Mouse (Mus musculus) bone marrow macrophage, adult 2 months (primary cell): ENCODE results near the gene Ablim1. TPM values are rescaled to one million over a fixed set of nuclear protein-coding genes. Genes with fewer than 3 reads are reported as not detected.

Source experiments
- H3K27ac ChIP-seq: 2 replicates; pipeline ENCODE4 v1.5.1; 2012; ENCODE audit warnings: low read depth, low read length; ENCODE audit not compliant: insufficient read depth
- H3K4me1 ChIP-seq: 2 replicates; pipeline ENCODE4 v1.6.1; 2012; ENCODE audit warnings: low read length; ENCODE audit not compliant: control insufficient read depth, insufficient read depth
- H3K4me3 ChIP-seq: 2 replicates; pipeline ENCODE4 v1.5.1; 2012; ENCODE audit warnings: mild to moderate bottlenecking, low read length, moderate library complexity; ENCODE audit not compliant: insufficient read depth
- CTCF ChIP-seq: IDR thresholded peaks from 2 replicates; pipeline ENCODE4 v1.5.1; 2012; ENCODE audit warnings: low read depth, mild to moderate bottlenecking, low read length, moderate library complexity
- POLR2A ChIP-seq: IDR thresholded peaks from 2 replicates; pipeline ENCODE4 v1.6.1; 2012; ENCODE audit warnings: mild to moderate bottlenecking, low read depth, low read length, borderline replicate concordance
- polyA plus RNA-seq: library from polyadenylated mRNA; stranded (reverse); fragments of >200 nt; gene quantifications from 2 replicates; pipeline ENCODE4 v1.2.4, GENCODE M21; 2012; ENCODE audit not compliant: missing spikeins, insufficient read depth, insufficient read length

Ablim1 gene
- polyA plus RNA-seq, result 0.25 TPM in 1 of 2 replicates, not detected in the other

DNA sequence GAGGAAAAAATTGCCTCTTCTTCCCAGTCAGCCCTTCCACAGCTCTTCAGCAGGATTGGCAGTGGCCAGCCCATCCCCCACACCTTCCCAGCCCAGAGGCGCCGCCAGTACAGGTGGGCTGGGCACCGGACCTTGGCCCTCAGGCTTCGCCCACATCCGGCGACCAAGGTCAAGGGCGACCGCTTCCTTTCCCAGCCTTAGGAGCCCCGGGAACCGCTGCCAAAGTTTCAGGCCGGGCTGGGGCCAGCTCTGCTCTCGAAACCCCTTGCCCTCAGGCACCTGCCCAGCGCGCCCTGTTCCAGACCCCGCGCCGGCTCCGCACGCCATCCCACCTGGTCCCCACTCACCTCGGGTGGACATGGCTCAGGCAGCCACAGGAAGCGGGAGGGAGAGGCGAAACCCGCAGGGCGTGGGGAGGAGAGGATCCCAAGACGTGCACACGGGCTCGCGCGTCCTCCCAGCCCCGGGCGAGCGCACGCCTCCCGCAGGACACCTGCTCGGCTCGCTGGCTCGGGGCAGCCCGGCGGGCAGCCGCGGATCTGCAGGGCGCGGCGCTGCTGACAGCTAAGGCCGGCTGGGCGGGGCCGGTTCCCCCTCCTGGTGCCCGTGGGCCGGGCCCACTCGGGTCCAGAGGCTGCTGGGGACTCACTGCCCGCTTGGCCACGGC, at the start of gene Ablim1:
Gene Ablim1 (minus strand): TSS at position 574 of the 667 bp plus-strand sequence.
- no peaks in the 10 kb centered on the region for H3K4me1 ChIP-seq
- H3K4me3 ChIP-seq, result peak within 1 kb of the TSS; percentile 15
- no peak within 1 kb of the TSS for H3K27ac ChIP-seq
- no peak for TF ChIP-seq POLR2A

DNA sequence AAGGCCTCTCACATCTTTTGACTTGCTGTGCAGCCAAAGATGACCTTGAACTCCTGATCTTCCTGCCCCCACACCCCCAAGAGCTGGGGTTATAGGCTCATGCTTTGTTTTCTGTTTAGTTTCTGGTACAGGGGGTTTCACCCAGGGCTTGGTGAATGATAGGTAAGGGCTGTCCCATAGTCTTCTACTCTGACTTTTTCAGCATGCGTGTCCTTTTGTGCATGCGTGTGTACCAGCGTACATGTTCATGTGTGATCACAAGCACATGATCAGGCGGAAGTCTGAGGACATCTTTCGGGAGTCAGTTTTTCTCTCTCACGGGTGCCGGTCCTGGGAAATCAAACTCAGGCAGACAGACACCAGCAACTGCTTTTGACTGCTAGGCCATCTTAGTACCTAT, 48.8 kb upstream of the Ablim1 start:
- H3K4me1 ChIP-seq, result peaks cover 29% of the 10 kb centered on the region
- H3K4me3 ChIP-seq, result no peak overlapping the region
- no peak overlapping the region for H3K27ac ChIP-seq
- TF ChIP-seq CTCF (no peak), POLR2A (no peak)

DNA sequence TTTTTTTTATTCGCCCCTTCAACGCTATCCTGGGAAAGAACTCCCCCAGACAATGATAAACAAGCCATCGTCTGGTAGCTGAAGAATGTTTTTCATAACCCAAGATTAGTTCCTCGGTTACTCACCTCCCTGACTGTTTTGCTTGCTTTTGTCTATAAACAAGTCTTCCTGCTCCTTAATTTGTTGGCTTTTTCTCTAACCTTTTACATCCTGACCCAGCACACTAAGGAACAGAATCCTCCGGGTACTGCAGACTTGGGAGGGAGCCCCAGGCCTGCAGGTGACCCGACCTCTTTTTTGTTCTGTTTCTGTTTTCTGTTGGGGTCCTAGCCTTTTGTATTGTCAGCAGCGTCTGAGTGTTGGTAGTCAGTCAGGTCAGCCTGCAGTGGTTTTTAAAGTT, 48.4 kb upstream of the Ablim1 start:
- TF ChIP-seq POLR2A, result no peak
- no peak for TF ChIP-seq CTCF
- Histone ChIP-seq H3K4me3 (no peak overlapping the region), H3K27ac (no peak overlapping the region), H3K4me1 (peaks cover 29% of the 10 kb centered on the region)

DNA sequence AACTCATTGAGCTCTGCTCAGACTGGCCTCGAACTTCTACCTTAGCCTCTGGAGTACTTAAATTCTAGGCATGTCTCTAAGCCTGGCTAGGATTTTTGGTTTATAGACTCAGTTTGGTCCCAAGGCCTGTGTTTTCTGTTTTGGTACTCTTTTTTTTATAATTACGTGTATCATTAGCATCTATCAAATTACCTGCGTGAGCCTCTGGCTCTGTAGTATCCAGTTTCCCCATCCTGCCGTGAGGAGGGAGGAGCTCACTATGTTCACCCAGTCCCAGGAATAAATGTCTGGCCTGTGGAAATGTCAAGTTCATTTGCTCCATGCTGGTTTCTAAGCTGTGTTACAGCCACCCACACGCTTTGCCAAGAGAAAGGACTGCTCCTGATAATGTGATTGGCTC, 47.9 kb upstream of the Ablim1 start:
- H3K27ac ChIP-seq, result no peak overlapping the region
- TF ChIP-seq POLR2A (no peak), CTCF (no peak)
- no peak overlapping the region for H3K4me3 ChIP-seq
- H3K4me1 ChIP-seq, result peaks cover 29% of the 10 kb centered on the region

DNA sequence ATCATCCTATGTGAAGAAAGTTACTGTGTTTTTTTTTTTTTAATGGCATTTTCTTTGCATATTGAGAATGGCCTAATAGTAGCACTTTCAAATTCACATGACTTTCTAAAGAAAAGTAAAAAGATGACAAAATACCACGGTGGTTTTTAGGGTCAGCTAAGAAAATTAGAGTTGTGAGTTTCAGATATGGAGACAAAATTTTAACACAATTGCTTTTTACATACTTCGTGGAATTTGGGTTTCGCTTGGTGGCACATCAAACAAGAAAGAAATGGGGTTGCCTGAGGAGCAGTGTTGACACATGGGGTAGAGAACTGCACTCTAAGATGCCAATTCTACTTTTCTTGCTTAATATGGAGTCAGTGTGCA, 47.2 kb upstream of the Ablim1 start:
- H3K27ac ChIP-seq, result peak overlapping the region; percentile 87
- no peak for TF ChIP-seq POLR2A
- TF ChIP-seq CTCF, result no peak
- peaks cover 32% of the 10 kb centered on the region for H3K4me1 ChIP-seq
- peak overlapping the region; percentile 91 for H3K4me3 ChIP-seq

DNA sequence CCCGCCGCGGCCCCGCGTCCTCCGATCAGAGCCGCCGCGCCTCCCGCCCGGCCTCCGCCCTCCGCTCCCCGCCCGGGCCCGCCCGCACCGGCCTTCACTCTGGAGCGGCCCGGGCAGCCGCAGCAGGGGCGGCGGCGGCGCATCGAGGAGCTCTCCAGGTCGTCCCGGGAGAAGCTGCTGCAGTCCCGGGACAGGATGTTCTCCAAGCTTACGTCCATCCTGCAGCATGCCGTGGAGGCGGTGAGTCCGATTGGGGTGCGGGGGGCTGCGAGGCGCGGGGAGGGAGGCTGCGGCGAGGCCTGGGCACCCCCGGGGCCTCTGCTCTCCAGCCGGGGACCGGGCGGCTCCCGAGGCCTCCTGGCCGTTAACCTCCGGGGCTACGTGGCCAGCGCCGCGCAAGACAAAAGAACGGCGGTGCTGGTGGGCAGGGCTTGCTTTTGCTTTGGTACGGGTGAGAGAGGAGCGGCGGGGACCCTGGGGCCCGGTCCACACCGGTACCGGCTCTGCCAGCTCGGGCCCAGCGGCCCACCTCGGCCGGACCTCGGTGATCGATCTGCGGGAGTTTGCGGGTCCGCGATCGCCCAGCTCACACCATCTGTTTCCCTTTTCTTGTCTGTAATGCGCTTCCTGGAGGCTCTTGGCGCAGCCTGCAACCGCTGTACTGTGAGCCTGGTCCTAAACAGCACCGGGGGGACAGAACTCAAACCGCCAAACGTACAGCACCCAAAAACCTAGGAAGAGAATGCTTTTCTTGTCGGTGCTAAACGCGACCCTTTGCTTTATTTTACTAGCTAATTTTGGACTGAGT, 46.6 kb upstream of the Ablim1 start:
- Histone ChIP-seq H3K4me3 (peak overlapping the region; percentile 91), H3K4me1 (peaks cover 33% of the 10 kb centered on the region), H3K27ac (peak overlapping the region; percentile 87)
- no peak for TF ChIP-seq POLR2A
- no peak for TF ChIP-seq CTCF

DNA sequence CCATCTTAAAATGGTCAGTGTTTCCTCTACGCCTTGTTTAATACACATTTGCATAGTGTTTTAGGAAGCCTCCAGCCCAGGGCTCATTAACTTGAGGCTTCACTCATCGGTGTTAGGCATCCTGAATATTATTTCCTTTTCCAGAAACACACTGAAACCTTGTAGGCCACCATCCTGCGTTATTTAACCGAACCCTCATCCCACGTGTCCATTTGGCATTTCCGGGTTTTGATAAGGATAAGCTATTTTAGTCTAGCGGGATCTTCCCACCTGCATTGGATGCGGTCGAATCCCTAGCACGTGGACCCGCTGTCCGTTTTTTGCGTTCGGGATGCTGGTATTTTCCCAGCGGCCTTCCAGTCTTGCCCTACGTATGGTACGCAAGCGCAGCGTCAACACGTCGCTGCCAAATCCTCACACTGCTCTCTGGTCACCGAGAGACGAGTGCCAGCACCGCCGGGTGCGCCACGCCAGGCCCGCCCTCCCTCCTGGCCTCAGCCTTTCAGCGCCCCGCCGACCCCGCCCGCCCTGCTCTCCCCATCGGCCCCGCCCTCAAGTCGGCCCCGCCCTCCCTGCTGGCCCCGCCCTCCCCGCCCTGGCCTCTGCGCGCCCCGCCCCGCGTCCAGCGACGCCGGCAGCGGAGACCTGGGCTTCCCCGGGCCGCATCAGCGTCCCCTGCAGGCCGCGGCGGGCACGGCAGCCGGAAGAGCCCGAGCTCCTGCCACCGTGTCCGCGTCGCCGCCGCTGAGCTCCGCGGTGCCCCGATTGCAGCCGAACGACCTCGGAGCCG, 45.8 kb upstream of the Ablim1 start, which contains the start of gene Fam160b1:
Gene Fam160b1 (plus strand): TSS at position 340 of the 790 bp plus-strand sequence.
- Histone ChIP-seq H3K4me1 (peaks cover 35% of the 10 kb centered on the region), H3K4me3 (peak within 1 kb of the TSS; percentile 91), H3K27ac (peak within 1 kb of the TSS; percentile 87)
- TF ChIP-seq CTCF (no peak; the same call in 1 of the 2 replicates), POLR2A (no peak)

DNA sequence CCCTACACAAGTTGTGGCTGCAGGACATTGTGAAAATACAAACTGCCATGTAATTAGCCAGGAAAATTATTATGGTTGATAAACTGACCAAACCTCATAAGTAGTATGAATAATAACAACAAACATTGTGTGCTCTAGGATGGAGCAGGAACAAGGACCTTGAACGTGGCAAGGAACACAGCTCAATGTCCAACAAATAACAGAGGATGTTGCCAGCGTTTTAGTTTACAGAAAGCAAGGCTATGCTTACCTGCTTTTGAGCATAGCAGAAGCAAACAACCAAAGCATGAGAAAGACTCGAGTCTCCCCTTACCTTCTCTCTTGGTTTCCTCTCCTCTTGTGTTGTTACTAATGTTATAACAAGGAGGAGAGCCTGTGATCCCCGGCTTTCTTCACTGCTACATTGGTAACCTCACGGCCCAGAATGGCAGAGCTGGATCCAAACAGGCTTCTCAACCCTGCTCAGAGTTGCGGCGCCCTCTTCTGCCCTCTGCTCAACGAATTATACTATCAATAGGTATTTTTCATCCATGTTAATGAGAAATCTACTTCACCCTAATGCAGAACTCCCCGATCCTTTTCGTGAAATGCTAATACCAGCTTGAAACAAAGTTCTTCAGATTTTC, 45.1 kb upstream of the Ablim1 start:
- TF ChIP-seq POLR2A (no peak), CTCF (0 out of 2 replicates have a peak, but pooled peaks have one; percentile 19)
- peaks cover 37% of the 10 kb centered on the region for H3K4me1 ChIP-seq
- H3K27ac ChIP-seq, result peak overlapping the region; percentile 51
- peak overlapping the region; percentile 63 for H3K4me3 ChIP-seq
